In genomic region chr15:79357036-79357911, GRCm38 (mm10) we compare ENCODE assay signal across 8 mouse cellular contexts. TPM values are rescaled to one million over a fixed set of nuclear protein-coding genes. Genes with fewer than 3 reads are reported as not detected.
DNase-seq lines count a peak whose midpoint lies in the region; ATAC-seq and TF ChIP-seq lines count a peak whose summit lies in the region.

No protein-coding gene starts in this region.

- peak overlapping the region; percentile 32; the same call in 1 of the 2 replicates for H3K4me3 ChIP-seq in cortical plate, adult 2 months (ENCODE audit: insufficient read depth, low read length)
- H3K4me3 ChIP-seq in intestine, postnatal 0 days (ENCODE audit: low read depth, low read length), result peak overlapping the region; percentile 38
- peak overlapping the region; percentile 39; the same call in 1 of the 2 replicates for H3K4me3 ChIP-seq in liver, adult 2 months (ENCODE audit: insufficient read depth, low read depth, low read length)
- peak overlapping the region; percentile 47 for H3K4me3 ChIP-seq in midbrain, embryonic 15.5 days

- under 1% methylated on average over 67 of the region's 77 CpGs for WGBS in intestine, postnatal 0 days
- WGBS in liver, adult 2 months, result 18% methylated on average over 68 of the region's 77 CpGs
- WGBS in midbrain, embryonic 15.5 days, result under 1% methylated on average over 73 of the region's 77 CpGs

- peak overlapping the region; percentile 46 for H3K9ac ChIP-seq in intestine, postnatal 0 days (ENCODE audit: low read depth, low read length)
- H3K9ac ChIP-seq in liver, adult 2 months (ENCODE audit: low read depth, low read length), result peak overlapping the region; percentile 65
- peak overlapping the region; percentile 45 for H3K9ac ChIP-seq in midbrain, embryonic 15.5 days

- H3K79me2 ChIP-seq in liver, adult 2 months (ENCODE audit: control insufficient read depth, insufficient read depth, low read length), result no peaks in the 10 kb centered on the region

- TF ChIP-seq POLR2A in cortical plate, adult 2 months (IDR thresholded peaks at IDR 0.05; ENCODE audit: extremely low read depth, insufficient read depth, low read length), result no peak
- no peak for TF ChIP-seq POLR2A in liver, adult 2 months (IDR thresholded peaks at IDR 0.05; ENCODE audit: extremely low read depth, insufficient read depth, low read length)

- peak overlapping the region; percentile 10; the same call in 1 of the 2 replicates for H3K27ac ChIP-seq in cortical plate, adult 2 months (ENCODE audit: insufficient read depth, low read length)
- peak overlapping the region; percentile 79 for H3K27ac ChIP-seq in intestine, postnatal 0 days (ENCODE audit: low read depth, low read length)
- no peak overlapping the region for H3K27ac ChIP-seq in liver, adult 2 months (replicated peaks; ENCODE audit: insufficient read depth, low read depth, low read length)
- H3K27ac ChIP-seq in midbrain, embryonic 15.5 days, result no peak overlapping the region

- DNase-seq in Muller cell, postnatal 12 days (ENCODE audit: inconsistent ontology term), result peak; percentile 83
- DNase-seq in gastrocnemius, postnatal 25 days, result peak; percentile 70
- no peak for DNase-seq in liver, adult 2 months (ENCODE audit: extremely low read depth, low read depth, low spot score)
- peak; percentile 17 for DNase-seq in spleen, adult 12 weeks (ENCODE audit: low spot score)
- DNase-seq in cerebellum, adult 9-10 months, result no peak

- no peak for TF ChIP-seq CTCF in cortical plate, adult 2 months (IDR thresholded peaks at IDR 0.05; ENCODE audit: extremely low read depth, insufficient read depth, low read length)
- TF ChIP-seq CTCF in intestine, postnatal 0 days (IDR thresholded peaks at IDR 0.05; ENCODE audit: low read depth), result peak; percentile 56
- TF ChIP-seq CTCF in liver, adult 2 months (IDR thresholded peaks at IDR 0.05; ENCODE audit: low read depth, low read length), result no peak

- no peaks in the 10 kb centered on the region for H3K9me3 ChIP-seq in intestine, postnatal 0 days (ENCODE audit: control insufficient read depth)
- H3K9me3 ChIP-seq in midbrain, embryonic 15.5 days, result no peaks in the 10 kb centered on the region

- peaks cover 15% of the 10 kb centered on the region for H3K36me3 ChIP-seq in intestine, postnatal 0 days (ENCODE audit: control insufficient read depth, insufficient read depth)
- no peaks in the 10 kb centered on the region for H3K36me3 ChIP-seq in liver, adult 2 months (ENCODE audit: control insufficient read depth, insufficient read depth, low read length)
- H3K36me3 ChIP-seq in midbrain, embryonic 15.5 days (replicated peaks), result peaks cover 5% of the 10 kb centered on the region; the same call in 1 of the 2 replicates

- no peaks in the 10 kb centered on the region; the same call in 1 of the 2 replicates for H3K4me1 ChIP-seq in cortical plate, adult 2 months (ENCODE audit: control insufficient read depth, insufficient read depth, low read length)
- H3K4me1 ChIP-seq in intestine, postnatal 0 days (replicated peaks; ENCODE audit: control insufficient read depth, insufficient read depth, low read length), result peaks cover 19% of the 10 kb centered on the region
- H3K4me1 ChIP-seq in liver, adult 2 months (ENCODE audit: control insufficient read depth, insufficient read depth, low read length), result peaks cover 3% of the 10 kb centered on the region; the same call in 1 of the 2 replicates
- peaks cover 17% of the 10 kb centered on the region for H3K4me1 ChIP-seq in midbrain, embryonic 15.5 days

- peak overlapping the region; percentile 86 for H3K4me2 ChIP-seq in intestine, postnatal 0 days (replicated peaks; ENCODE audit: low read depth)
- peak overlapping the region; percentile 95 for H3K4me2 ChIP-seq in midbrain, embryonic 15.5 days

- ATAC-seq in intestine, postnatal 0 days, result peak; percentile 78
- peak; percentile 69 for ATAC-seq in midbrain, embryonic 15.5 days (replicated peaks)

- no peaks in the 10 kb centered on the region for H3K27me3 ChIP-seq in intestine, postnatal 0 days (replicated peaks; ENCODE audit: control insufficient read depth, insufficient read depth, low read length)
- no peaks in the 10 kb centered on the region for H3K27me3 ChIP-seq in liver, adult 2 months (ENCODE audit: control insufficient read depth, insufficient read depth, low read length)
- peaks cover 14% of the 10 kb centered on the region for H3K27me3 ChIP-seq in midbrain, embryonic 15.5 days (replicated peaks)

RNA-seq across cellular contexts. Expression of gene Maff, which starts 10.9 kb away (rescaled TPM):
- 0.71 and 0.78 TPM in 2 replicates for polyA plus RNA-seq in cortical plate, adult 2 months (2012; rRNA removed)
- total RNA-seq in gastrocnemius, postnatal 25 days (2021), result 1 to 10 TPM; 2.7 to 3.8 TPM
- polyA plus RNA-seq in intestine, postnatal 0 days (2015; fragmentation: Nextera tagmentation; extraction: Ambion mirVana), result 6.6 and 8.8 TPM in 2 replicates
- 8.5 and 10.8 TPM in 2 replicates for total RNA-seq in liver, adult 2 months (2014; rRNA removed)
- polyA plus RNA-seq in liver, adult 2 months (2012; rRNA removed), result 0.75 and 0.89 TPM in 2 replicates
- polyA plus RNA-seq in midbrain, embryonic 15.5 days (2015; fragmentation: Nextera tagmentation; extraction: Ambion mirVana), result 0.80 and 1.0 TPM in 2 replicates

RNA-seq across cellular contexts. Expression of gene Pla2g6, which starts 29.1 kb away (rescaled TPM):
- 27.4 and 28.9 TPM in 2 replicates for polyA plus RNA-seq in cortical plate, adult 2 months (2012; rRNA removed)
- total RNA-seq in gastrocnemius, postnatal 25 days (2021), result 10 to 100 TPM; 15.0 to 16.0 TPM
- polyA plus RNA-seq in intestine, postnatal 0 days (2015; fragmentation: Nextera tagmentation; extraction: Ambion mirVana), result 17.4 and 22.1 TPM in 2 replicates
- total RNA-seq in liver, adult 2 months (2014; rRNA removed), result 16.3 and 29.3 TPM in 2 replicates
- 24.5 and 25.1 TPM in 2 replicates for polyA plus RNA-seq in liver, adult 2 months (2012; rRNA removed)
- polyA plus RNA-seq in midbrain, embryonic 15.5 days (2015; fragmentation: Nextera tagmentation; extraction: Ambion mirVana), result 29.2 and 37.1 TPM in 2 replicates

RNA-seq across cellular contexts. Expression of gene Tmem184b, which starts 46.1 kb away (rescaled TPM):
- polyA plus RNA-seq in cortical plate, adult 2 months (2012; rRNA removed), result 69.6 and 75.6 TPM in 2 replicates
- total RNA-seq in gastrocnemius, postnatal 25 days (2021), result 10 to 100 TPM; 28.4 to 30.4 TPM
- polyA plus RNA-seq in intestine, postnatal 0 days (2015; fragmentation: Nextera tagmentation; extraction: Ambion mirVana), result 32.7 and 34.1 TPM in 2 replicates
- total RNA-seq in liver, adult 2 months (2014; rRNA removed), result 6.0 and 10.1 TPM in 2 replicates
- 46.8 and 48.7 TPM in 2 replicates for polyA plus RNA-seq in liver, adult 2 months (2012; rRNA removed)
- 47.9 and 54.9 TPM in 2 replicates for polyA plus RNA-seq in midbrain, embryonic 15.5 days (2015; fragmentation: Nextera tagmentation; extraction: Ambion mirVana)

Comparison
In these comparisons a context has a peak if more than half of its experiments do, and no peak if none do; other contexts are left out.
1. DNase-seq: peak in Muller cell, postnatal 12 days (single experiment), gastrocnemius, postnatal 25 days (single experiment) and spleen, adult 12 weeks (single experiment); none in liver, adult 2 months (single experiment) and cerebellum, adult 9-10 months (single experiment).
2. H3K27ac ChIP-seq: peak in cortical plate, adult 2 months (single experiment) and intestine, postnatal 0 days (single experiment); none in liver, adult 2 months (single experiment) and midbrain, embryonic 15.5 days (single experiment).
3. Peak in every context shown above with its lines, with median percentiles within 50 percentile points of each other: H3K4me3 ChIP-seq and H3K9ac ChIP-seq.